Mouse (Mus musculus) layer of hippocampus, adult 18-20 months (tissue): ENCODE measurements at regions not wholly inside any gene's neighbourhood (a gene's known extent, or its start where the extent isn't known, plus 50 kb on each side); places are given as distances from the start of the nearest gene placed in this dataset.

Experiments
- DNase-seq, 2 experiments: peaks; one replicate each; pipeline ENCODE4 v3.0.0; 2022; ENCODE audit warnings: low spot score in 2 of 2

DNA sequence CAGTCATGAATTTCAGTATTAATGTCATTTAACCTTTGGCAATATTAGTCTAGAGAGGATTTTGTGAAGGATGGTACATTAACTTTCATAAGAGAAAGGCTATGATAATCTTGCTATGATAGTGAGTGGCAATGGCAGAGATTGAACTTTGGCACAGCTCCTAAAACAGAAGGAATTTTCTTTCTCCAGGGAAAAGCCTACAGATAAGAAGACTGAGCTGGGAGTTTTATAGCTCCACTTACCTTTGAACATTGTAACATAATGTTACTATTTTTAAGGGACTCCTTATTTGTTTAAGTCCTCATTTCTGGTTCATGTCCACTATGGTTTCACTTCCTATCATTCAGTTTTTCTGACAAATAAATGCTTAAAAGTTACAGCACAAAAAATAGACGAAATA is 1121.1 kb upstream of the Lingo2 start:
- DNase-seq, result no peak

GRCm38 (mm10) chr4:38031371-38031770 is 1079.8 kb upstream of the Lingo2 start:
- DNase-seq, result peak in 1 of 2 experiments; percentile 13
